Mouse (Mus musculus): ENCODE data around the gene Patj. TPM values are rescaled to one million over a fixed set of nuclear protein-coding genes. Genes with fewer than 3 reads are reported as not detected.

Gene Patj
- polyA plus RNA-seq, 1 experiment = 124 TPM

DNA sequence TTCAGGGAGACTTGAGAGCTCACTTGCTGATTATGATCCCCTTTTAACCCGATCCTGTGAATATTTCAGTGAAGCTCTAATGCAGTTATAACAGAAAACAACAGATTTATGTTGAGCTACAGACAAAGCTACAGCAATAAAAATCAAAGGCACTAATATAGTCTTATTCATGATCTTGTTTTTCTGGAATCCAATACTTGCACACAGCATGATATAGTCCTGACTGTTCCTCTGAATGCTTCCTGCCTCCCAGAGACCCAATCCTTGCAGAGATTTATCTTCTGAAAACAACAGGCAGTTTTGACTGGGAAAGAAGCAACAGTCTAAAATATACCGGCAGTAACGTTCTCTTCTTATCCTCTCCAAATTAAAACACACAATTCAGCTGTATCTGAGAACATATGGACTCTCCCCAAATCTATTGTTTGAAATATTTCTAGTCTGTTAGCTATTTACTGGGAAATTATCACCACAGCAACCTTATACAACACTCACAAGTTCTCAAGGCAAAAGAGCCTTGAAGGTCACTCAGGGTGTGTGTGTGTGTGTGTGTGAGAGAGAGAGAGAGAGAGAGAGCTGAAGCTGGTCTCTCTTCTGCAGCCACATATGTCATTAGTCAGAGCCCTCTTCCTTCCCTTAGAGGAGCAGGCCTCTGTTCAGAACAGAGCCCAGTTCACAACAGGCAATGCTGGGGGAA is 347.8 kb downstream of the Patj start:
- no peak overlapping the region for H3K4me3 ChIP-seq (replicated peaks; ENCODE audit: insufficient read depth, low read depth, low read length)
- TF ChIP-seq CTCF (IDR thresholded peaks at IDR 0.05; ENCODE audit: borderline replicate concordance, insufficient read depth, low read depth, low read length) (no peak), POLR2A (IDR thresholded peaks at IDR 0.05; ENCODE audit: borderline replicate concordance, insufficient read depth, low read length) (no peak)
- no peak for DNase-seq
- no peak overlapping the region for H3K27ac ChIP-seq (ENCODE audit: insufficient read depth, low read length)
- 72% methylated on average over 3 of the region's 3 CpGs for WGBS
- H3K4me1 ChIP-seq (ENCODE audit: control insufficient read depth, insufficient read depth, low read length) = no peaks in the 10 kb centered on the region
- H3K27me3 ChIP-seq (ENCODE audit: control insufficient read depth, insufficient read depth, low read length) = no peaks in the 10 kb centered on the region

DNA sequence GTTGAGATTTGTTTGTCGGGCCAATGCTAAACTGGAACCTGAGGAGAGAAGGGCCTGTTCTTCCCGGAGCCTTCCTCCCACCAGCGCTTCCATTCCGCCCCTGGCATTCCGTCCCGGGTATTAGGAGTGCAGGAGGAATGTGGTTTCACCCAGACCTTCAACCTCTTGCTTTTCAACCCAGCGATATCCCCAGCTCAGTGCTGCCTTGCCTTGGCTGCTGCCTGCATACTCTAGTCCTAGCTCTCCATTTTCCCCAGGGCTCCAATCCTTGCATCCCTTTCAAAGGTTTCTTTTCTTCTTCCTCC is 348.3 kb downstream of the Patj start:
- 37% methylated on average over 7 of the region's 7 CpGs for WGBS
- TF ChIP-seq CTCF (IDR thresholded peaks at IDR 0.05; ENCODE audit: borderline replicate concordance, insufficient read depth, low read depth, low read length) (no peak), POLR2A (IDR thresholded peaks at IDR 0.05; ENCODE audit: borderline replicate concordance, insufficient read depth, low read length) (no peak)
- Histone ChIP-seq H3K27ac (ENCODE audit: insufficient read depth, low read length) (no peak overlapping the region), H3K4me3 (replicated peaks; ENCODE audit: insufficient read depth, low read depth, low read length) (no peak overlapping the region), H3K4me1 (ENCODE audit: control insufficient read depth, insufficient read depth, low read length) (no peaks in the 10 kb centered on the region), H3K27me3 (ENCODE audit: control insufficient read depth, insufficient read depth, low read length) (no peaks in the 10 kb centered on the region)
- DNase-seq = no peak

DNA sequence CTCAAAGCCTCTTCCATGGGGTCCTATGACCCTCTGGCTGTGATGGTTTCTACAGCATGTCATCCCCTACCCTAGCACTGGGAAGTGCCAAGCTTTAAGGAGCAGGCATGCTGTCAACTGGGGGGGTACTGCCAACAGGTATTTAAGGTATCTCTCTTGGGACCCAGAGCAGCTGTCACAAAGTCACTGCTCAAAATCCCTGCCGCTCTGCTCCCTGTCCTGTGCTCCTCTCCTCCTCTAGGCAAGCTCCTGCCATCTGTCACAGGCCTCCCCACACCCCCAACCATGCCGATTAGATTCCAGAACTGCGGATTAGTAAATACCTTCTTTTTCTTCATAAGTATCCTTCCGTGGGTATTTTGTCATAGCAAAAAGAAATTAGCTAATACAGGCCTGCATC is 358.9 kb downstream of the Patj start:
- WGBS = 13% methylated on average over 4 of the region's 4 CpGs
- TF ChIP-seq POLR2A (IDR thresholded peaks at IDR 0.05; ENCODE audit: borderline replicate concordance, insufficient read depth, low read length) = no peak
- TF ChIP-seq CTCF (IDR thresholded peaks at IDR 0.05; ENCODE audit: borderline replicate concordance, insufficient read depth, low read depth, low read length) = no peak
- peaks cover 9% of the 10 kb centered on the region for H3K4me1 ChIP-seq (ENCODE audit: control insufficient read depth, insufficient read depth, low read length)
- peak; percentile 17 to 46 for DNase-seq
- no peak overlapping the region for H3K4me3 ChIP-seq (replicated peaks; ENCODE audit: insufficient read depth, low read depth, low read length)
- H3K27ac ChIP-seq (ENCODE audit: insufficient read depth, low read length) = no peak overlapping the region
- H3K27me3 ChIP-seq (ENCODE audit: control insufficient read depth, insufficient read depth, low read length) = no peaks in the 10 kb centered on the region

DNA sequence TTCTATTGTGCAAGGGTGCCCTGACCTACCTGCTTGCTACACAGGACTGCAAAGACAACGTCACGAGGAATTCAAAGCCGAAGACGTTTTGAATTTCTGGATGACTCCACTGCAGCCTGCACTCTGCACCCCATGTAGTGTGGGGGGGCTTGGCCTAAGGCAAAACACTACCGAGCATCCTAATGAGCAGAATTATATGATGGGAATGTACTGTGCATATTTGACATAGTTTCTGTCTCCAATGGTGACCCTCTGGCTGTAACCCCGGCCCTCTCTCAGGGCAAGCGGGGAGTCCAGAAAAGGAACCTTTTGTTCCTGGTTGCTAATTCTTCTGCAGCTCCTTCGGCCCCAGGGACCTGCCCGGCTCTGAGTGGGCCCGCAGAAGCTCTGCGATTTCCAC is 360.6 kb downstream of the Patj start:
- no peak for DNase-seq
- H3K27me3 ChIP-seq (ENCODE audit: control insufficient read depth, insufficient read depth, low read length) = no peaks in the 10 kb centered on the region
- no peak overlapping the region for H3K4me3 ChIP-seq (replicated peaks; ENCODE audit: insufficient read depth, low read depth, low read length)
- 67% methylated on average over 11 of the region's 11 CpGs for WGBS
- H3K27ac ChIP-seq (ENCODE audit: insufficient read depth, low read length) = no peak overlapping the region
- no peak for TF ChIP-seq POLR2A (IDR thresholded peaks at IDR 0.05; ENCODE audit: borderline replicate concordance, insufficient read depth, low read length)
- no peak for TF ChIP-seq CTCF (IDR thresholded peaks at IDR 0.05; ENCODE audit: borderline replicate concordance, insufficient read depth, low read depth, low read length)
- H3K4me1 ChIP-seq (ENCODE audit: control insufficient read depth, insufficient read depth, low read length) = peaks cover 9% of the 10 kb centered on the region

DNA sequence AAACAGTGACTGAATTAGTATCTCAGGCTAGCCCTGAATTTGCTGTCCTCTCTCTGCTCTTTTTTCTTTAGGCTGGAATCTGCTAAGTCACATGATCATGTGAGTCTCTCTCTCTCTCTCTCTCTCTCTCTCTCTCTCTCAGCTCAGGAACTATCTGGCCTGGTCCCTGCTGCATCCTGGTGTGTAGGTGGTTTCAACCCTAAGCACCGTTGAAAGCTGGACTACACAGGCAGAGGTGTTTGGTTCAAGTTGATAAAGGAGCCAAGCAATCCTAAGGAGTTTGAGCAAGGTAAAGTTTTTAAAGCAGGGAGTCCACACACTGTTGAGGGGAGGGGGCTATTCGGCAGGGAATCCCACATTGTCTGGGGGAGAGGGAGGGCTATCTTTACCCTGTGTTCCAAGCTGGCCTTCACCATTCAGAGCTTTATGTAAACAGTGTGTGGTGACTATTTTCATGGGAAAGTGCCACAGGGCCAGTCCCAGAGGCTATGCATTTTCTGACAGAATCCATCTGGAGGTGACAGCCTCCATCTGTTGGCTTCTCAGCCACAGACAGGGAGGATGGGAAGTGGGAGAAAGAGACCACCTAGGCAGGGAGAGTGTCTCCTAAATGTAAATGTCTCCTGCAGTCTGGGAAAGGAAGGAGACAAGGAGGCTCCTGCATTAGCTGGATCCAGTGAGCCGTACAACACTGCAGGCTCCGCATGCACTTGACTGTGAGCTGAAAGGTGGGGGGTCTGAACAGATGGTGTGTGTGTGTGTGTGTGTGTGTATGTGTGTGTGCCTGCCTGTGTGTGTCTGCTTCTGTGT is 362.6 kb downstream of the Patj start:
- WGBS = 23% methylated on average over 4 of the region's 4 CpGs
- H3K27me3 ChIP-seq (ENCODE audit: control insufficient read depth, insufficient read depth, low read length) = no peaks in the 10 kb centered on the region
- peak; percentile 20 for DNase-seq
- no peak overlapping the region for H3K4me3 ChIP-seq (replicated peaks; ENCODE audit: insufficient read depth, low read depth, low read length)
- H3K4me1 ChIP-seq (ENCODE audit: control insufficient read depth, insufficient read depth, low read length) = peaks cover 9% of the 10 kb centered on the region
- H3K27ac ChIP-seq (ENCODE audit: insufficient read depth, low read length) = no peak overlapping the region
- TF ChIP-seq POLR2A (IDR thresholded peaks at IDR 0.05; ENCODE audit: borderline replicate concordance, insufficient read depth, low read length) = no peak
- no peak for TF ChIP-seq CTCF (IDR thresholded peaks at IDR 0.05; ENCODE audit: borderline replicate concordance, insufficient read depth, low read depth, low read length)

DNA sequence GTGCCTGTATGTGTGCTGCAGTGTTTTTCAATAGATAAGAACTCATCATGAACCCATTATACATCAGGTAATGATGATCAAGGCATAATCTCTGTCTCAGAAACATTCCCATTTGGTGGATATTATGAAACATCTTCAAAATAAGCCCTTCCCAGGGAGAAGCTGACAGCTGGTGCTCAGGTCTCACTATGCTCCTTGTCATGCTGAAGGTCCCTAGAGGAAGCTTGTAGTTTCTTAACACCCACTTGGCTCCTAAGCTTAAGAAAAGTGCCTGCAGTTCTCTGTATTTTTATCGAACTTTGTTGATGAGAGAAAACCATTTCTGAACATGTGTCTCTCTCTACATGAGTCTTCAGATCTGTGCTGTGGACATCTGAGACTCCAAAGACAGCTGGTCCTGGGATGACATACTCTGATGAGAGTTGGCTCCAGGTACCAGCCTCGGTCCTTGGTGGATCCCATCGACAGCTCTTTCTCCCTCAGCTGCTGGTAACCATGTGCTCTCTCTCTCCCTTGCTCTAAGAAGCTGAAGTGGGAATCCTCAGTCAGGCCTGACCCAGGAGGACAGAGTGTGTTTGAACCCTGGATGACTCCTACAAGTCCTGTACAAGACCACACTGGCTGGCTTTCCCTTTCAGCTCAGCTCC is 363.4 kb downstream of the Patj start:
- no peaks in the 10 kb centered on the region for H3K27me3 ChIP-seq (ENCODE audit: control insufficient read depth, insufficient read depth, low read length)
- no peak for TF ChIP-seq POLR2A (IDR thresholded peaks at IDR 0.05; ENCODE audit: borderline replicate concordance, insufficient read depth, low read length)
- TF ChIP-seq CTCF (IDR thresholded peaks at IDR 0.05; ENCODE audit: borderline replicate concordance, insufficient read depth, low read depth, low read length) = no peak
- DNase-seq = no peak
- 27% methylated on average over 3 of the region's 3 CpGs for WGBS
- H3K4me3 ChIP-seq (replicated peaks; ENCODE audit: insufficient read depth, low read depth, low read length) = no peak overlapping the region
- no peak overlapping the region for H3K27ac ChIP-seq (ENCODE audit: insufficient read depth, low read length)
- peaks cover 9% of the 10 kb centered on the region for H3K4me1 ChIP-seq (ENCODE audit: control insufficient read depth, insufficient read depth, low read length)

DNA sequence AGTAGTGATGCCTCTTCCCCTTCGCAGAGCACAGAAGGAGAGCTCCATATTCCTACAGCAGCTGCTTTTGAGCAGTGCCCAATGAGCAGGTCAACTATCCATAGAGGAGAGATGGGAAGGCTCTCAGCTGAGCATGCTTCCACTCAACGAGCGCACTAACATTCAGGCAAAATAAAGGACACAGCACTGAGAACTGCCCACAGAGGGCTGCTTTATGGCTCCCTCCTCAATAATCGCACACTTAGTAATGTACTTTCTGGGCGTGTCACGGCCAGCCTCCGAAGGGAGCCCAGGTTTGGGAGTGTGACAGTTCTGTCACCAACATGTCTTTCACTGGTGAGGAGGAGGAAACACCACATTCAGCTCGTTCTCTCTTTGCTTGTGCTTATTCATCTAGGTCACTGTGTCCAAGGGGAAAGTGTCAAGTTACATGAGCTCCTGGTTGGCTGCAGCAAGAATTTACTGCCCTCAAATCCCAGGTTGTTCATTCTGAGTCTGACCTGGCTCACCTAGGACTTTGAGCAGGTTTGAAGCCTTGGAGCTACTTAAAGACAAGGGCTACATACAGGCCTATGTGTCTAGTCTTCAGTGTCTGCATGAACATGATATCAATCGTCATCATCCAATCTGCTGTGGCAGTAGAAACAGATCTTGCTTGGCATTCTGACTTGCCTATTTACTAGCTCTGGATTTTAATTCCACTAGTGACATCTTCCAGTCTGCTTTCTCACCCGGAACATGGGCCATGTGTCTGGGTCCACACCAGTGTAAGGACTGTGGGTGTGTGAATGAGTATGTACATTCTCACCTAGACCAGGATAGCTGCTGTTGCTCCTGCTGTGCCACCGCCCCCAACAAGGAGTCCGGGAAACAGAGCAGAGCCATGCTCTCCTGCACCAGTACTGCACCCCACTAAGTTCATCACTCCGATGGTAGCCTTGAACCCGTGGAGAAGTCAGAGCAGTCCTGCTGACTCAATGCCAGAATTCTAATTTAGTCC is 371.8 kb downstream of the Patj start:
- TF ChIP-seq CTCF (IDR thresholded peaks at IDR 0.05; ENCODE audit: borderline replicate concordance, insufficient read depth, low read depth, low read length) = no peak
- TF ChIP-seq POLR2A (IDR thresholded peaks at IDR 0.05; ENCODE audit: borderline replicate concordance, insufficient read depth, low read length) = no peak
- H3K27me3 ChIP-seq (ENCODE audit: control insufficient read depth, insufficient read depth, low read length) = no peaks in the 10 kb centered on the region
- 83% methylated on average over 14 of the region's 14 CpGs for WGBS
- no peak overlapping the region for H3K4me3 ChIP-seq (replicated peaks; ENCODE audit: insufficient read depth, low read depth, low read length)
- H3K27ac ChIP-seq (ENCODE audit: insufficient read depth, low read length) = no peak overlapping the region
- no peak for DNase-seq
- H3K4me1 ChIP-seq (ENCODE audit: control insufficient read depth, insufficient read depth, low read length) = no peaks in the 10 kb centered on the region

Other genes with a start within 250 kb of the Patj start
- gene Tm2d1, start 12.5 kb upstream of the Patj start, polyA plus RNA-seq (2012; rRNA removed) = 61.3 and 63.1 TPM in 2 replicates